27 mouse cellular contexts compared by ENCODE assay signal in genomic region chr12:12484921-12485680, GRCm38 (mm10).
DNase-seq lines count a peak whose midpoint lies in the region; ATAC-seq and TF ChIP-seq lines count a peak whose summit lies in the region.
"Had no signal": no experiment of that assay in that cellular context is flagged by ENCODE, and none has a peak within 500 bp of the region (broad histone marks: within the 10 kb centered on the region; RNA-seq: fewer than 3 reads in every experiment).

No protein-coding gene starts in this region.

- H3K9me3 ChIP-seq in embryonic facial prominence, embryonic 13.5 days, result no peaks in the 10 kb centered on the region
- H3K9me3 ChIP-seq in limb, embryonic 10.5 days (replicated peaks), result no peaks in the 10 kb centered on the region
- H3K9me3 ChIP-seq: forebrain, embryonic 10.5 days; heart, embryonic 13.5 days; liver, embryonic 13.5 days; midbrain, embryonic 13.5 days had no signal

- H3K9ac ChIP-seq in embryonic facial prominence, embryonic 13.5 days, result no peak overlapping the region
- H3K9ac ChIP-seq: heart, embryonic 13.5 days; hindbrain, embryonic 14.5 days; liver, embryonic 13.5 days; midbrain, embryonic 13.5 days had no signal

- 0 out of 2 replicates have a peak, but pooled peaks have one; percentile 52 for ATAC-seq in embryonic facial prominence, embryonic 13.5 days (ENCODE audit: insufficient number of reproducible peaks, insufficient read depth, low FRiP score, low TSS enrichment, low read depth)
- ATAC-seq: forebrain, embryonic 16.5 days; midbrain, embryonic 13.5 days had no signal

- no peak overlapping the region for H3K27ac ChIP-seq in embryonic facial prominence, embryonic 13.5 days
- peak overlapping the region; percentile 64; the same call in 1 of the 2 replicates for H3K27ac ChIP-seq in limb, embryonic 10.5 days
- H3K27ac ChIP-seq: forebrain, embryonic 10.5 days; heart, embryonic 13.5 days; hindbrain, embryonic 14.5 days; layer of hippocampus, adult 2 months; liver, embryonic 13.5 days; midbrain, embryonic 13.5 days had no signal

- no peak for TF ChIP-seq POLR2A in brain, embryonic 14.5 days (IDR thresholded peaks at IDR 0.05; ENCODE audit: borderline replicate concordance, extremely low read depth, insufficient read depth, insufficient read length, poor library complexity, severe bottlenecking)

- H3K36me3 ChIP-seq in embryonic facial prominence, embryonic 13.5 days, result no peaks in the 10 kb centered on the region
- H3K36me3 ChIP-seq in limb, embryonic 10.5 days, result no peaks in the 10 kb centered on the region
- H3K36me3 ChIP-seq: forebrain, embryonic 10.5 days; heart, embryonic 13.5 days; liver, embryonic 13.5 days; midbrain, embryonic 13.5 days had no signal

- no peak overlapping the region for H3K4me3 ChIP-seq in embryonic facial prominence, embryonic 13.5 days
- H3K4me3 ChIP-seq in limb, embryonic 10.5 days, result no peak overlapping the region
- H3K4me3 ChIP-seq: forebrain, embryonic 10.5 days; heart, embryonic 13.5 days; layer of hippocampus, adult 2 months; liver, embryonic 13.5 days; midbrain, embryonic 13.5 days had no signal

- WGBS in embryonic facial prominence, embryonic 13.5 days, result 17% methylated on average over 9 of the region's 9 CpGs
- 48% methylated on average over 9 of the region's 9 CpGs for WGBS in limb, embryonic 10.5 days

- DNase-seq in adrenal gland, postnatal 14 days, result peak; percentile 37
- DNase-seq in adrenal gland, adult 2 months, result no peak
- DNase-seq in brain, embryonic 14.5 days (ENCODE audit: low read depth), result peak; percentile 25
- peak; percentile 44 for DNase-seq in limb, embryonic 10.5 days (ENCODE audit: low spot score)
- no peak for DNase-seq in right cerebral cortex, postnatal 25 days
- DNase-seq in layer of hippocampus, adult 8-10 months (ENCODE audit: low spot score in 2 of 2), result no peak
- no peak for DNase-seq in urinary bladder, adult 18-20 months (ENCODE audit: low spot score in 2 of 2)
- DNase-seq: cerebellum, adult 2 months; cerebellum, postnatal 36 days; gastrocnemius, postnatal 14 days; heart, adult 18-20 months; heart, postnatal 14 days; kidney, adult 8-10 months; kidney, postnatal 25 days; liver, embryonic 13.5 days; lung, adult 2 months; lung, postnatal 14 days; right cerebral cortex, postnatal 14 days; spleen, adult 18-20 months; thymus, postnatal 14 days had no signal

- H3K4me1 ChIP-seq in embryonic facial prominence, embryonic 13.5 days, result peaks cover 12% of the 10 kb centered on the region
- H3K4me1 ChIP-seq in limb, embryonic 10.5 days, result peaks cover 16% of the 10 kb centered on the region
- H3K4me1 ChIP-seq: midbrain, embryonic 13.5 days had no signal

- peak overlapping the region; percentile 22; the same call in 1 of the 2 replicates for H3K4me2 ChIP-seq in embryonic facial prominence, embryonic 13.5 days
- H3K4me2 ChIP-seq: heart, embryonic 13.5 days; hindbrain, embryonic 14.5 days; liver, embryonic 13.5 days; midbrain, embryonic 13.5 days had no signal

- H3K27me3 ChIP-seq in embryonic facial prominence, embryonic 13.5 days, result no peaks in the 10 kb centered on the region
- H3K27me3 ChIP-seq in limb, embryonic 10.5 days (ENCODE audit: low read depth, poor library complexity, severe bottlenecking), result no peaks in the 10 kb centered on the region
- H3K27me3 ChIP-seq: heart, embryonic 13.5 days; liver, embryonic 13.5 days; midbrain, embryonic 13.5 days had no signal

- no peak for TF ChIP-seq CTCF in brain, embryonic 14.5 days (IDR thresholded peaks at IDR 0.05; ENCODE audit: borderline replicate concordance, extremely low read depth, insufficient read depth, insufficient read length)

Comparison
In these comparisons a context has a peak if more than half of its experiments do, and no peak if none do; other contexts are left out.
1. DNase-seq: peak in adrenal gland, postnatal 14 days (single experiment), brain, embryonic 14.5 days (single experiment) and limb, embryonic 10.5 days (single experiment); none in adrenal gland, adult 2 months (single experiment), right cerebral cortex, postnatal 25 days (single experiment), layer of hippocampus, adult 8-10 months (0 of 2) and urinary bladder, adult 18-20 months (0 of 2).